Mouse (Mus musculus): ENCODE measurements around the gene Tmem201.

Gene Tmem201

DNA sequence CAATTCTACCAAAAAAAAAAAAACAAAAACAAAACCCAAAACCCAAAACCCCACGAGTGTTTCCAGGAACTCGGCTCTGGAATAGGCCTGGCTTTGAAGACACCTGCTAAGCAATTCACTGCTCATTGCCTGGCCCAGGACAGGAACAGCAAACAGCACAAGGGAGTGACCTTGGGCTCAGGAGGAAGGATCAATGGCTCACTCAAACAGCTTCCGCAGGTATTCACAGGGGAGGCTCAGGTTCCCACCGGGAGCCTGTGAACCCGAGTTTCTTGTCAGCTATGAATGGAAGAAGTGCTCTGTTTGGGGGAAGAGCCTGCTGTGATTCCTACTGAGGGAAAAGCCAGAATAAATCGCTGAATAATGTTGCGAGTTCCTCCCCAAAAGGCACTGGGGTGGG lies 54.0 kb downstream of the Tmem201 start:
- no peak for DNase-seq (ENCODE audit: low spot score in 2 of 2)

DNA sequence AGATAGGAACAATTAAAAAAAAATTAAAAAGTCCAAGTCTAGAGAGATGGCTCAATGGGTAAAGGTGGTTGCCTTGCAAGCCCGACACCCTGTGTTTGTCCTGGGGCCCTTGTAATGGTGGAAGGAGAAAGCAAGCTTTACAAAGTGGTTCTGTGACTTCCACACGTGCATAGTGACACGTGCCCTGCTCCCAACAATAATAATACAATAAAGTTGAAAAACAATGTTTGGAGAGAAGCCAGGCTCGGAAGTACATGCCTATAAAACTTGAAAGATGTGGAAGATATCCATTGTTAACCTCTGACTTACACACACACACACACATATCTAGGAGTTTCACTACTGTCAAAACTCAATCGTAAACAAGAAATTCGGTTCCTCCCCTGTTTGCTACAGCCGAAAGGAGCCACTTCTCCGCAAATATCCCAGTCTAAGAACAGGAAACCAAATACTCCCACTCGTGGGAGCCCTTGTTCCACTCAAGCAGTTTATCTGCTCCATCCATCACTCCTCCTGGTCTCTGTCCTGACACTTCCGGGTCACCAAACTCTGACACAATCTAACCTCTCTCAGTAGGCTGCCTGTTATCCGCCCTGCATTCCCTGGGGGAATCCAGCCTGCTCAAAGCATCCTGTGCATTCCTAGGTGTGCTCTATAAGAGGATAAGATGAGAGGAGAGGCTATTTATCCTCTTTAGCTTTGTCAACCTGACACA lies 58.6 kb downstream of the Tmem201 start:
- DNase-seq (ENCODE audit: low spot score in 2 of 2): no peak

DNA sequence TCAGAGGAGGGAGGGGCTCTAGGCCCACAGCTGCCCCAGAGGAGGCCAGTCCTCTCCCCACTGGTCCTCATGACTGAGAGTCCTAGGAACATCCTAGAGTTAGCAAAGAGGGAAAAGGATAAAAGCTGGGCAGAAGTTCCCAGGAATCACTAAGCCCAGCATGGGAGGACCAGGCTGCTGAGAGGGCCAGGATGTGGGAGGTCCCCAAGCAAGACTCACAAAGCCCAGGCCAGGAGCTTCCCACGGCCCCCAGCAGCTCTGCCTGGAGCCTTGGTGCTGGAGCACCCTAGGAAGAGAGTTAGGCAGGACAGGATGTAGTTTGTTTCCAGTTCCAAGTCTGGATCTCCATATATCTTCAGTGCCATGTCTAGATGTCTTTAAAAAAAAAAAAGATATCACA lies 59.8 kb downstream of the Tmem201 start:
- DNase-seq (ENCODE audit: low spot score in 2 of 2): no peak

DNA sequence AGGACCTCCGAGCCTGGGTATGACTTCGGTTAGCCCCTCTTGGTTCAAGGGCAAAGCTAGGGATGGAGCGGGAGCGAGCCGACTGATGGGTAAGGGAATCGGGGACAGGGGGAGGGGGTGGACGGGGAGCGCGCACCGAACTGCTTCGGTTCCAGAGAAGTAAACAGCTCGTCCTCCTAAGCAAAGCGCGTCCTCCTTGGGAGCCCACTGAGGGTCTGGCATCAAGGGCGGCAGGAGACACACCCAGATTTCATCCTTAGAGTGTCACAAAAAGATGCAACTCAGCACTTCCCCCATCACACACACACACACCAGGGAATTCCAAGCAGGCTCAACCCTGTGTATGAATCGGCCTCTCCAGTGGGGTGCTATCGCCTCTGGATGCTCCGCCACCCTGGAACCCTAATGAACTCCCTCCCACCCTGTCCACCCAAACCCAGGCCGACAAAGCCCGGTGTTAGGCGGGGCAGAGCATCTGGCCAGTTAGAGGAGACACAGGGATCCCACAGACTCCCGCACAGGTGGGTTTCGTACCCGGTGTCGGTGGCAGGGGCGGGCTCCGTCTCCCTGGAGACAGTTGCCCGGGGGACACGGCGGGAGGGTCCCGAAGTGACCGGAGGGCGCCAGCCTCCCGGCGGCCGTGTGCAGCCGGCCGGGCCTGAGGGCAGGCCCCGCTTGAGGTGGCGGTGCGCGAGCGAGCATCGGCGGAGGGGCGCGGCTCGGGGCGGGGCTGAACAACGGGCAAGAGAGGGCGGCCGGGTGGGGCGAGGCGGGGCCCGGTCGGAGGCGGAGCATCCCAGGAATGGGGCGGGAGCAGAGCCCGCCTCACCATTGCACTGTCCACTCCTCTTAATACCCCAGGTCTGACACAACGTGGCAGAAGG lies 62.2 kb downstream of the Tmem201 start:
- peak; percentile 62 to 72 for DNase-seq (ENCODE audit: low spot score in 2 of 2)

DNA sequence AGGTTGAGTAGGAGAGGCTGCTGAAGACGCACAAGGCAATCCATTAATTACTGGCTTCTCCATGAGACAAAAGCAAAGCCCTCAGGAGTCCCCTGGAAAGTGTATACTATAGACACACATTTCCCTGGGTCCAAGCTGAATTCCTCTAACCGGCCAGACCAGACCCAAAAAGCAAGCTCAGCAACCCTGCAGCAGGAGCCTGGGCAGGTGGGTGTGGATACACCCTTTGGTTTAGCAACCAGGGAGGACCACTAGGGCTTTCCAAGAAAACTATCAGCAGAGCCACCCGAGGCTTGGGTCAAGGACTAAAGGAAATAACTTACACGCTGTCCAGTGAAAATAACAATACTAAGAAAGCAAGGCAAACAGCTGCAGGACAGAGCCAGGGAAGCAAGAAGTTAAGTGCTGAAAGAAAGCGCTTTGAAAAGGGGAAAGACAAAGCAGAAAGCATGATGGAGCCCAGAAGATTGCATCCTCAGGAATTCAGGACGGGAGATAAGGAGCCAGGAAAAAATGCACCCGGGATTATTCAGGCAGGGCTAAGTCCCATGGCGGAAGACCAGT lies 62.9 kb downstream of the Tmem201 start:
- DNase-seq (ENCODE audit: low spot score in 2 of 2): no peak

DNA sequence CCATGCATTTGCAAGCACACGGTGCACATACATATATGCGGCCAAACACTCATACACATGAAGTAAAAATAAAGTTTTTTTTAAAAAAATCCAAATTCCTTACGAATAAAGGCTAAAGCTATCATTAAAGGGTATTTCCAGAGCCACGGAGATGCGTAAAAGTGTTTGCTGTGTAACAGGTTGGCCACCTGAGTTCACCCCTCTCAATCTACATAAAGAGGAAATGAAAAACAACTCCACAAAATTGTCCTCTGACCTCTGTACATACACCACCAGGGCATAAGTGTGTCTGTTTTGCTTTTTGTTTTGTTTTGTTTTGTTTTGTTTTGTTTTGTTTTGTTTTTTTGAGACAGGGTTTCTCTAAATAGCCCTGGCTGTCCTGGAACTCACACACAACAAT lies 65.1 kb downstream of the Tmem201 start:
- no peak for DNase-seq (ENCODE audit: low spot score in 2 of 2)

DNA sequence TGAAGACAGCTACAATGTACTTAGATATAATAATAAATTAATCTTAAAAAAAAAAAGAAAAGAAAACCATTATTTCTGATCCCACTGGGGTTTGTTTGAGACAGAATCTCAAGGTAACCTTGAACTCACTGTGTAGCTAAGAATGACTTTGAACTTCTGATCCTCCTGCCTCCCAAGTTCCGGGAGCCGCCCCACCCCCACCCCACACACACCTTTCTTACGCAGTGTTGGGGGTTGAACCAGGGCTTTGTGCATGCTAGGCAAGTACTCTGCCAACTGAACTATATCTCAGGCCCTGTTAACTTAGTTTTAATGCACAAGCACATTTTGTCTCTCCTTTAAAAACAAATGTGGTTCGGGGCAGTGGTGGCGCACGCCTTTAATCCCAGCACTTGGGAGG lies 66.7 kb downstream of the Tmem201 start:
- no peak for DNase-seq (ENCODE audit: low spot score in 2 of 2)

DNA sequence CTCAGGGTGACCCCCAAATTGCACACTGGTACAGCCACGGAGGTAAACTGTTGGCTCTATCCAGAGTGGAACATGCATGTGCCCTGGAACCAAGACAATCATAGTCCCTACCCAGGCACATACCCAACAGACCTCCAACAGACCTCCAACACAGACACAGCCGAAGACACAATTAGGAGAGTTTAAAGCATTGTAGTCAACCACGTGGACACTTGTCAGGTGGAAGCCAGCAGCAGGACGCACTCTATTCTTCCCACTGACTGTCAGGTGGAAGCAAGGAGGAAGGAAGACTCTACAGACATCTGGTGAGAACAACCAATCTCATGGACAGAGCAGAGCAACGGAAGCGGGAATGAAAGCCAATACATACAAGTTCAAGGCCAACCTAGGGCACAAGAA lies 72.2 kb downstream of the Tmem201 start:
- DNase-seq (ENCODE audit: low spot score in 2 of 2): no peak
